Mouse (Mus musculus): ENCODE data around the gene Tor4a. TPM values are rescaled to one million over a fixed set of nuclear protein-coding genes. Genes with fewer than 3 reads are reported as not detected.

Gene Tor4a
- total and polyA plus RNA-seq, 3 experiments = 12.6 to 20.4 (median 15.3) TPM

DNA sequence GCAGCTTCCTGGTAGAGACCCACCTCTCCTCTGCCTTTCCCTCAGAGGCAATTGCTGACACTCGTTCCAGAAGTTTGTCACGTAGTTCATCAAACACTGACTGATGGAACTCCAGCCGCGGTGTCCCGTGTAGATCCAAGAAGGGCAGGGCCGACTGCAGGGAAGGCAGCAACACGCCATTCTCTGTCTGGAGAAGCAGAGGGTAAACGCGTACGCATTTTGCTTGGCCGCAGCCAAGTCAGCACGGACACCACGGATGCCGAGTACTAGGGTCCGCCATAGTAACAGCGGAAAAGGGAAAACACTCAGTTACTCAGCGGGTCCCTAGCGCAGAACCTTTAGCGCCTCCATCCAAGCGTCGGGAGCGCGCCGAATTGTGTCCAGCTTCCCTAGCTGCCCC lies 14.0 kb upstream of the Tor4a start:
- no peak overlapping the region for H3K27ac ChIP-seq (ENCODE audit: insufficient read depth, low read depth)
- peaks cover 29 to 40% of the 10 kb centered on the region in 2 experiments for H3K36me3 ChIP-seq (replicated peaks in 1 of 2; ENCODE audit: control insufficient read depth in 1 of 2, insufficient read depth in 1 of 2, low read length in 1 of 2)
- H3K79me2 ChIP-seq (replicated peaks; ENCODE audit: control insufficient read depth, extremely low read depth, insufficient read depth, poor library complexity, severe bottlenecking) = peaks cover 23% of the 10 kb centered on the region
- dilution Hi-C loops (cut with MboI; ENCODE audit: extremely low pct_ligation_motif_present, extremely low pct_unique_long_range_greater_than_20kb, low sequenced_read_pairs) = no loop called here
- peak overlapping the region; percentile 89 for H3K4me2 ChIP-seq (ENCODE audit: insufficient read depth, low read depth, poor library complexity, severe bottlenecking)
- in situ Hi-C loops (cut with MboI; ENCODE audit: low pct_ligation_motif_present, low pct_unique_long_range_greater_than_20kb, low sequenced_read_pairs) = no loop called here
- TF ChIP-seq MAX (IDR thresholded peaks at IDR 0.05; ENCODE audit: low read length) (no peak), PAX5 (IDR thresholded peaks at IDR 0.05; ENCODE audit: low read length) (no peak), RAD21 (IDR thresholded peaks at IDR 0.05; ENCODE audit: low read depth, low read length) (no peak), MYC (IDR thresholded peaks at IDR 0.05; ENCODE audit: low read depth, low read length) (no peak)
- peak overlapping the region; percentile 78 to 93 (median 89) for H3K4me3 ChIP-seq (replicated peaks in 1 of 3; ENCODE audit: low read depth in 2 of 3, low read length in 2 of 3, poor library complexity in 1 of 3)
- no peak for DNase-seq (ENCODE audit: extremely low read depth)
- H3K27me3 ChIP-seq (replicated peaks) = peaks cover 3% of the 10 kb centered on the region
- peak overlapping the region; percentile 84 for H3K9ac ChIP-seq (ENCODE audit: insufficient read depth, low read depth)
- H3K9me3 ChIP-seq (replicated peaks; ENCODE audit: low read length) = no peaks in the 10 kb centered on the region
- peaks cover 13 to 29% of the 10 kb centered on the region in 2 experiments for H3K4me1 ChIP-seq (ENCODE audit: control insufficient read depth in 1 of 2, insufficient read depth in 2 of 2)

DNA sequence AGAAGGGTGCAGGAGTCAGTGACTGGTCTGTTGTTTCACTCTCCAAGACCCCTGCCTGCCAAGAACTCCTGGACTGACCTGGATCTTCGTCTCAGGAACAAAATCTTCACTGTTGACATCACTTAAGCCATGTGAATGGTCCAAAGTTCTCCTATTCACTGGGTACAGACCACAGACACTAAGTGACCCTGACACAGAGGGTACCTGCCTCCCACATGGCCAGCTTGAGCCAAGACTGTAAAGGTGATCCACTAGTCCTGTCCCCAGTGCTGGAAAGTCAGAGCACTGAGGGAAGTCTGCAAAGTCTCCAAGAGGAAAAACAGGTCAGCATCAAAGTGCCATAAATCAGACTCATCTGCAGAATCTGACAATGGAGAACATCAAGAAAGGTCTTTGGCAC lies 10.9 kb upstream of the Tor4a start:
- Histone ChIP-seq H3K9me3 (replicated peaks; ENCODE audit: low read length) (no peaks in the 10 kb centered on the region), H3K4me3 (replicated peaks in 1 of 3; ENCODE audit: low read depth in 2 of 3, low read length in 2 of 3, poor library complexity in 1 of 3) (no peak overlapping the region), H3K79me2 (replicated peaks; ENCODE audit: control insufficient read depth, extremely low read depth, insufficient read depth, poor library complexity, severe bottlenecking) (peaks cover 23% of the 10 kb centered on the region), H3K9ac (ENCODE audit: insufficient read depth, low read depth) (no peak overlapping the region), H3K36me3 (replicated peaks in 1 of 2; ENCODE audit: control insufficient read depth in 1 of 2, insufficient read depth in 1 of 2, low read length in 1 of 2) (peaks cover 57 to 71% of the 10 kb centered on the region in 2 experiments), H3K4me2 (ENCODE audit: insufficient read depth, low read depth, poor library complexity, severe bottlenecking) (no peak overlapping the region), H3K27me3 (replicated peaks) (no peaks in the 10 kb centered on the region), H3K4me1 (ENCODE audit: control insufficient read depth in 1 of 2, insufficient read depth in 2 of 2) (peaks cover 7 to 29% of the 10 kb centered on the region in 2 experiments), H3K27ac (ENCODE audit: insufficient read depth, low read depth) (no peak overlapping the region)
- no peak for TF ChIP-seq CHD1 (IDR thresholded peaks at IDR 0.05; ENCODE audit: low read depth, low read length)
- TF ChIP-seq NELFE (IDR thresholded peaks at IDR 0.05; ENCODE audit: low read depth, low read length) = no peak
- TF ChIP-seq SIN3A (IDR thresholded peaks at IDR 0.05; ENCODE audit: low read length) = no peak
- no peak for TF ChIP-seq ZMIZ1 (IDR thresholded peaks at IDR 0.05; ENCODE audit: low read depth, low read length)
- TF ChIP-seq CHD2 (IDR thresholded peaks at IDR 0.05; ENCODE audit: low read length) = no peak
- TF ChIP-seq MAX (IDR thresholded peaks at IDR 0.05; ENCODE audit: low read length) = no peak
- no peak for TF ChIP-seq MYC (IDR thresholded peaks at IDR 0.05; ENCODE audit: low read depth, low read length)
- TF ChIP-seq JUND (conservative IDR thresholded peaks at IDR 0.05; ENCODE audit: low read depth, low read length) = no peak
- TF ChIP-seq TCF12 (IDR thresholded peaks at IDR 0.05; ENCODE audit: low read depth, low read length) = no peak
- TF ChIP-seq ZNF384 (IDR thresholded peaks at IDR 0.05; ENCODE audit: low read depth, low read length) = no peak
- TF ChIP-seq RAD21 (IDR thresholded peaks at IDR 0.05; ENCODE audit: low read depth, low read length) = no peak
- TF ChIP-seq MAZ (IDR thresholded peaks at IDR 0.05; ENCODE audit: low read depth, low read length) = no peak
- no peak for TF ChIP-seq GABPA (IDR thresholded peaks at IDR 0.05; ENCODE audit: insufficient replicate concordance, low read depth, low read length)
- no peak for TF ChIP-seq TBP (conservative IDR thresholded peaks at IDR 0.05; ENCODE audit: low read depth, low read length)
- TF ChIP-seq ELF1 (IDR thresholded peaks at IDR 0.05; ENCODE audit: low read depth, low read length) = no peak
- no peak for TF ChIP-seq E2F4 (IDR thresholded peaks at IDR 0.05; ENCODE audit: insufficient replicate concordance, low read depth, low read length)
- TF ChIP-seq MEF2A (IDR thresholded peaks at IDR 0.05; ENCODE audit: borderline replicate concordance, low read depth, low read length) = no peak
- no peak for TF ChIP-seq ETS1 (conservative IDR thresholded peaks at IDR 0.05; ENCODE audit: low read depth, low read length)
- in situ Hi-C loops (cut with MboI; ENCODE audit: low pct_ligation_motif_present, low pct_unique_long_range_greater_than_20kb, low sequenced_read_pairs) = loop anchor here (5.0 kb wide), 1 partner anchor 45 kb away; no protein-coding TSS in a partner anchor
- dilution Hi-C loops (cut with MboI; ENCODE audit: extremely low pct_ligation_motif_present, extremely low pct_unique_long_range_greater_than_20kb, low sequenced_read_pairs) = no loop called here
- no peak for DNase-seq (ENCODE audit: extremely low read depth)
